Mouse (Mus musculus): ENCODE results near the gene Mrgprd. TPM values are rescaled to one million over a fixed set of nuclear protein-coding genes. Genes with fewer than 3 reads are reported as not detected.

Gene Mrgprd
- polyA plus RNA-seq, 1 experiment from 2014 or later, result not detected

Other genes starting within 250 kb of the Mrgprd start
- gene 1810010D01Rik, start 106.7 kb upstream of the Mrgprd start, polyA plus RNA-seq (2016; fragmentation: Nextera tagmentation; extraction: Ambion mirVana), result 0.30 and 0.36 TPM in 2 replicates
- 6.4 and 7.3 TPM in 2 replicates for gene Tpcn2, start 30.8 kb upstream of the Mrgprd start, polyA plus RNA-seq (2016; fragmentation: Nextera tagmentation; extraction: Ambion mirVana)
- gene Mrgprf, start 14.0 kb upstream of the Mrgprd start, polyA plus RNA-seq (2016; fragmentation: Nextera tagmentation; extraction: Ambion mirVana), result 0.13 and 0.26 TPM in 2 replicates